Mouse (Mus musculus) cerebellum, adult 2 months (tissue): ENCODE measurements at regions not wholly inside any gene's neighbourhood (a gene's known extent, or its start where the extent isn't known, plus 50 kb on each side); places are given as distances from the start of the nearest gene placed in this dataset.

Source experiments
- DNase-seq, 2 experiments: peaks; one replicate each; pipeline ENCODE4 v3.0.0; 2021
- H3K27ac ChIP-seq: fragments of 200-500 bp; 2 replicates; pipeline ENCODE4 v1.5.1; 2012; ENCODE audit warnings: low read length, control low read depth, inconsistent platforms; ENCODE audit not compliant: insufficient read depth
- H3K27me3 ChIP-seq: fragments of 200-500 bp; 2 replicates; pipeline ENCODE4 v1.6.1; 2012; ENCODE audit warnings: inconsistent platforms, mild to moderate bottlenecking, low read length, moderate library complexity; ENCODE audit not compliant: control insufficient read depth, insufficient read depth
- H3K4me1 ChIP-seq: fragments of 200-500 bp; 2 replicates; pipeline ENCODE4 v1.6.1; 2011; ENCODE audit warnings: low read length; ENCODE audit not compliant: control insufficient read depth, insufficient read depth
- H3K4me3 ChIP-seq: fragments of 200-500 bp; replicated peaks from 2 replicates; pipeline ENCODE3; 2011; ENCODE audit warnings: mild to moderate bottlenecking, low read depth, low read length, control low read depth; ENCODE audit not compliant: insufficient read depth
- CTCF ChIP-seq: fragments of 200-500 bp; IDR thresholded peaks from 2 replicates; pipeline ENCODE4 v1.5.1; 2011; ENCODE audit warnings: low read depth, mild to moderate bottlenecking, control low read depth, low read length, moderate library complexity, borderline replicate concordance; ENCODE audit not compliant: insufficient read depth
- POLR2A ChIP-seq: fragments of 200-500 bp; IDR thresholded peaks from 2 replicates; pipeline ENCODE4 v1.6.1; 2011; ENCODE audit warnings: low read length, control low read depth, borderline replicate concordance; ENCODE audit not compliant: insufficient read depth
- WGBS: fragments of 180-500 bp; shearing (Covaris S2); methylation state at CpG from one replicate; pipeline ENCODE4 v1.1.7; 2018; 5-methylcytosine and 5-hydroxymethylcytosine counted together

DNA sequence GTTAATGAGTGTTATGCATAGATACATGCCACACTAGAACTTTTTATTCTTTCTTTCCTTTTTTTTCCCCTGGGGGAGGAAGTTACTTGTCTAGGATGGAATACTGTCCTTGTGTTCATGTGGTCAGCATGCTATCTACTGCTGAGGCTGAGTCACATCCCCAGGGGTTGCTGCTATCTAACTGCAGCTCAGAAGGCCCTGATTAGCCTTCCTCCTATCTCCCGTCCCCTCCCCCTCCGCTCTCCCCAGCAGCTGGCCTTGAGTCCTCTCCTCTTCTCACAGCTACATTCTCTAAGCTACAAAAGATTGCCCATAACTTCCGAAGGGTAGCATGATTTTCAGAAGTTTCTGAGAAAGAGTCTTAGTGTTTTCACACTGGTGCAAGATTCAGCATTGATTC is 168.5 kb downstream of the Fam198b start:
- H3K27ac ChIP-seq, result no peak overlapping the region
- no peaks in the 10 kb centered on the region for H3K4me1 ChIP-seq
- H3K4me3 ChIP-seq, result no peak overlapping the region
- WGBS, result 79% methylated on average over 3 of the region's 3 CpGs
- DNase-seq, result no peak
- H3K27me3 ChIP-seq, result no peaks in the 10 kb centered on the region
- no peak for TF ChIP-seq CTCF
- TF ChIP-seq POLR2A, result no peak

DNA sequence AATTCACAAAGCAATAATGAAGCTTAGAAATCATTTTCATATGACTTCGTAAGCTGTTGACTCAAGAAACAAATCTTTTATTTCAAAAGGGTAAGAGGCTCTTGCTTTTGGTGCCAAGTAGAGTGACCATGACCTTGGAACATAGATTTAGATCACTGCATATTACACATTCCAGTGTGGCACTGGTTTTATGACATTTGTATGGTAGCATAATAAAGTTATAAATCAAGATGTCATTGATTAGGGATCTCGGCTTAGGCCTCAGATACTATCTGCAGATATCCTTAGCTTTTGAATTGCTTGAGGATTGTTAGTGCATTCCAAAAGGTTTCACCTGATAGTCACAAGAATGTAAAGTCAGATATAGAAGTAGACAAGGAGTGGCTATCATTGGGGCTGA is 169.1 kb downstream of the Fam198b start:
- no peak overlapping the region for H3K4me3 ChIP-seq
- no peaks in the 10 kb centered on the region for H3K27me3 ChIP-seq
- TF ChIP-seq CTCF, result no peak
- no peak for TF ChIP-seq POLR2A
- WGBS, result 94% methylated on average over 2 of the region's 2 CpGs
- H3K4me1 ChIP-seq, result no peaks in the 10 kb centered on the region
- no peak overlapping the region for H3K27ac ChIP-seq
- DNase-seq, result no peak

DNA sequence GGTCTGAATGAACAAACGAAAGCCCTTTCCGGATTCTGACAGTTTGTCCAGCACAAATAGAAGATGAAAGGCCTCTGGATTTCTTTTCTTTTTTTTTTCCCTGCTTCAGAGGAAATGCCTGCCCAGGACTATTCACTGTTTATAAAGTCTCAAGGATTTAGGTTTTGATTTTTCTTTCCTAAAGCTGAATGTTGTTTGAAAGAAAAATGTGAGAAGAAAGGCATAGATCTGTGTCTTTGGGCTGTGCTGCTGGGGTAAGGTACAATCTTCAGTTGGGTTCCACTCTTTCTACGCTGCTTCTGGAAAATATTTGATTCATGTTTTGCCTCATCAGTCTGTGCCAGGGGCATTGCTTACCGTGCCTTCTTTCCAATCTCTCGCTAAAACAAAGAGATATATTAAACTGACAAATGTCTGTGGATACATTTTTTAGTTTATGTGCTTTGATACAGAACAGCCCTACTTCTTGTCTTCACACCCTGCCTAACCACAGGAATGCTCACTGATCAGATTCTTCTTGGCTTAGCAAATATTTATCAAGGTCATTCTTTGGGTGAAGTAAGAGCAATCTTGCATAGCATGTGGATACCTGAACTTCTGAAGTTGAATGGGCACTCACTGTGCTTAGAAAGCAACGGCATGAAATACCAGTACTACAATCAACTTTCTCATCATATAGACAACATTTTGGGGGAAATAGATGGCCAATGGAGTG is 172.5 kb downstream of the Fam198b start:
- H3K27ac ChIP-seq, result no peak overlapping the region
- no peaks in the 10 kb centered on the region for H3K27me3 ChIP-seq
- H3K4me1 ChIP-seq, result no peaks in the 10 kb centered on the region
- TF ChIP-seq CTCF (no peak), POLR2A (no peak)
- no peak overlapping the region for H3K4me3 ChIP-seq
- DNase-seq, result no peak
- 82% methylated on average over 6 of the region's 6 CpGs for WGBS

DNA sequence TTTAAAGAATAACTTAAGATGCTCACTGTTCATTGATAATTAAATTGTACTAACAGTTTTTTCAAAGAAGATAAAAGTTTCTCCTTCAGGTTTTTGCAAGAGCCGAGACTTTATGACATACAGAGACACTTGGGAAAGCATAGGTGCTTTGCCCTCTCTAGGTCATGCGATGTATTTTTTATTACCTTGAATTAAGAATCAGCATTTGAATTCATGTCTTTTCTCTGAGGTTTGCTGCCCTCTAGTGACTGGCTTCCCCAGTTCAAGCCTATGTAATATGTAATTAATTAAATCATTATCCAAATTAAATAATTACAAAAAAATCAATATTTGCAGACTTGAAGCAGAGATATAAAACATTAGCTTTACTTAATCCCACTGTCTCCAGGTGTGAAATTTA is 174.4 kb downstream of the Fam198b start:
- no peak for TF ChIP-seq CTCF
- TF ChIP-seq POLR2A, result no peak
- DNase-seq, result peak; percentile 10 to 22
- Histone ChIP-seq H3K27me3 (no peaks in the 10 kb centered on the region), H3K27ac (no peak overlapping the region), H3K4me1 (no peaks in the 10 kb centered on the region), H3K4me3 (no peak overlapping the region)
- 25% methylated on average over 2 of the region's 2 CpGs for WGBS

DNA sequence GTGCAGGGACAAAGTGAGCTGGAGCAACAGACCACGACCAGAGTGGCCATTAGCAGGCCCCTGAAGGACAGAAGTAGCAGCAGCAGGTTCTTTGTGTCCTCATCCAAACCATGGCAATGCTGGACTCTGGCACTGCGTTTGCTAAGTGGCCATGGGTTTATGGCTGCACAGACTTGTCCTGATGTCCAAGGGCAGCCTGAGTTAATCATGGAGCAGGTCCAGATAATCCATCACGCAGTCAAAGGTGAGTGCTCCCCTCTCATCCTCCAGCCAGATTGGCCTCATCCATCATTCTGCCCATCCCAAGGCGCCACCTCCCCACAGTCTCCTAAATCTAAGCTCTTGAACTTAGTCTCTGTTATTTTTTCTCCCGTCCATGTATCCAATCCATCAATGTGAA is 186.4 kb downstream of the Fam198b start:
- 85% methylated on average over 5 of the region's 5 CpGs for WGBS
- Histone ChIP-seq H3K27ac (no peak overlapping the region), H3K4me3 (no peak overlapping the region), H3K4me1 (no peaks in the 10 kb centered on the region), H3K27me3 (no peaks in the 10 kb centered on the region)
- no peak for TF ChIP-seq POLR2A
- no peak for TF ChIP-seq CTCF
- no peak for DNase-seq

- DNase-seq, result peak; percentile 50 to 66
- H3K27me3 ChIP-seq, result no peaks in the 10 kb centered on the region
- no peaks in the 10 kb centered on the region for H3K4me1 ChIP-seq
- no peak for TF ChIP-seq POLR2A
- peak; percentile 85 for TF ChIP-seq CTCF
- 13% methylated on average over 10 of the region's 10 CpGs for WGBS
- H3K4me3 ChIP-seq, result no peak overlapping the region
- no peak overlapping the region for H3K27ac ChIP-seq
Measured at GRCm38 (mm10) chr3:80079801-80080418, 195.6 kb downstream of the Fam198b start.

DNA sequence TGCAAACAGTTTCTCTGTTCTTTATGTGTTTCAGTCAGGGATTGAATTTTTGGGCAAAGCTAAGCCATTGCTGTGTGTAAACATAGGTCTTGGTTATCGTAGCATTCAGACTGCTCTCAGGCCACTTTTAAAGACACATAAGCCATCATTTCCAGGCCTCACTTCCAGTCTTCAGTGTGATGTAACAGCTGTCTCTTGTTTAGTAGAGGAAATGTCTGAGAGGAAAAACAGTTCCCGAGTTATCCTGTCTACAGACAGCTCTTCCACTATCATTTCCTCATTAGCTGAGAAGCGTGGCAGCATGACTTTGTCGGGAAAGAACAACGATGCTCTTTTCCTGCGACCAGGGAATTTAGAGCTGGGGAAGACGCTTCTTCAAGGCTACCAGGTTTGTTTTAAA is 196.9 kb downstream of the Fam198b start:
- TF ChIP-seq CTCF (no peak), POLR2A (no peak)
- 87% methylated on average over 7 of the region's 7 CpGs for WGBS
- H3K4me1 ChIP-seq, result no peaks in the 10 kb centered on the region
- DNase-seq, result no peak
- no peaks in the 10 kb centered on the region for H3K27me3 ChIP-seq
- H3K4me3 ChIP-seq, result no peak overlapping the region
- no peak overlapping the region for H3K27ac ChIP-seq
